Mouse (Mus musculus) lung, embryonic 14.5 days (tissue): ENCODE data around the gene Spon1. TPM values are rescaled to one million over a fixed set of nuclear protein-coding genes. Genes with fewer than 3 reads are reported as not detected.

Experiments
- ATAC-seq: fragments of 200-750 bp; cut with Nextera tagmentation; 2 replicates; pipeline ENCODE4 v1.8.0; 2017; ENCODE audit warnings: mild to moderate bottlenecking, moderate TSS enrichment, moderate library complexity; ENCODE audit not compliant: insufficient read depth
- DNase-seq: peaks from one replicate; pipeline ENCODE4 v3.0.0-alpha.2; 2015
- H3K27ac ChIP-seq: fragments of 300-500 bp; sonication (generic); 2 replicates; pipeline ENCODE4 v1.5.1; 2014; ENCODE audit warnings: low read depth, mild to moderate bottlenecking, moderate library complexity
- H3K27me3 ChIP-seq: fragments of 300-500 bp; sonication (generic); 2 replicates; pipeline ENCODE4 v1.6.1; 2014; ENCODE audit warnings: low read length, control low read depth; ENCODE audit not compliant: insufficient read depth
- H3K36me3 ChIP-seq: fragments of 300-500 bp; sonication (generic); 2 replicates; pipeline ENCODE4 v1.6.1; 2014; ENCODE audit warnings: control low read depth; ENCODE audit not compliant: insufficient read depth
- H3K4me1 ChIP-seq: fragments of 300-500 bp; sonication (generic); 2 replicates; pipeline ENCODE4 v1.6.1; 2014; ENCODE audit warnings: antibody characterized with exemption, control low read depth; ENCODE audit not compliant: insufficient read depth
- H3K4me2 ChIP-seq: fragments of 300-500 bp; sonication (generic); 2 replicates; pipeline ENCODE4 v1.6.1; 2014; ENCODE audit warnings: mild to moderate bottlenecking
- H3K4me3 ChIP-seq: fragments of 300-500 bp; sonication (generic); 2 replicates; pipeline ENCODE4 v1.5.1; 2014; ENCODE audit warnings: low read depth, low read length
- H3K9ac ChIP-seq: fragments of 300-500 bp; sonication (generic); 2 replicates; pipeline ENCODE4 v1.6.1; 2014
- H3K9me3 ChIP-seq: fragments of 300-500 bp; sonication (generic); 2 replicates; pipeline ENCODE4 v1.6.1; 2016; ENCODE audit warnings: low read depth, low read length, control low read depth
- CTCF ChIP-seq: IDR thresholded peaks from 2 replicates; pipeline ENCODE4 v1.5.1; 2016; ENCODE audit warnings: antibody characterized with exemption, low read depth
- WGBS: fragments of 180-500 bp; shearing (Covaris S2); extraction: QIAGEN DNeasy Blood & Tissue Kit; methylation state at CpG from one replicate; pipeline ENCODE4 v1.1.7; 2014; 5-methylcytosine and 5-hydroxymethylcytosine counted together
- polyA plus RNA-seq: library from polyadenylated mRNA; unstranded; fragments of >200 nt; fragmentation: Nextera tagmentation; extraction: Ambion mirVana; gene quantifications from 2 replicates; pipeline ENCODE4 v1.2.1, GENCODE M21; 2014

Spon1 gene
- polyA plus RNA-seq, 1 experiment from 2014 or later, result 2.5 TPM

DNA sequence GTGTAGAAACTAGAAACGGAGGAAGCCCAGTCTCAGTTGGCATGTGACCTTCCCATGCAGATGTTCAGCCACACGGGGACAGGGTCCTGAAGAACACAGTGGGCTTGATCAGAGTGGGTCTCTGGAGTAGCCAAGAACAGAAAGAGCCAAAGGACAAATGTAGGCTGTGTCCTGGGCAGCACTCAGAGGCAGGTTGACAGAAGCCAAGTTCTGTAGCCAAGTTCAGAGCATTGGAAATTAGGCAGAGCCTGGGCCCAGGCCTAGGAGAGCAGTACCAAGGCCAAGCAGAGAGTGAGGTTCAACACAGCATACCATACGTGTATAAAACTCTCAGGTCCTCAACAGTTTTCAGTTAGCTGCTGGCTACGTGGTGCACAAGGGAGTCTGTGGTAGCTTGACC is 153.7 kb downstream of the Spon1 start:
- ATAC-seq, result no peak
- no peaks in the 10 kb centered on the region for H3K36me3 ChIP-seq

DNA sequence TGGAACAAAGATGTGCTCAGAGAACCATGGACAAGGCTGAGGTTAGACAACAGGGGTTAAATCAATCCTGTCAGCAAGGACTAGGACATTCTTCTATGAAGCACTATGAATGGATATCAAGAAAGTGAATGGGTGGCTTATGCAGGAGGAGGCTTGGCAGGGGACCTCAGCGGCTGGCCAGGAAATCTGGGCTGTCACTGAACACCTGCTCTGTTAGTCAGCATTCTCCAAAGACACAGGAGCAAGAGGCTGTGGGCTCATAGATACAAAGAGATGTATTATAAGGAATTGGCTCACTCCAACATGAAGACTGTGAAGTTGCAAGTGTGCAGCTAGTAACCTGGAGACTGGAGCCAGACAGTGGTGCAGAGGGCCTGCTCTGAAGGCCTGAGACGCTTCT is 154.3 kb downstream of the Spon1 start:
- Histone ChIP-seq H3K4me1 (no peaks in the 10 kb centered on the region), H3K9ac (no peak overlapping the region), H3K9me3 (no peaks in the 10 kb centered on the region), H3K27me3 (no peaks in the 10 kb centered on the region), H3K27ac (no peak overlapping the region), H3K4me3 (no peak overlapping the region), H3K36me3 (no peaks in the 10 kb centered on the region), H3K4me2 (no peak overlapping the region)
- TF ChIP-seq CTCF, result no peak
- no peak for DNase-seq
- no peak for ATAC-seq
- 80% methylated on average over 2 of the region's 2 CpGs for WGBS

More for the DNA sequence above, 153.7 kb downstream of the Spon1 start:
- 72% methylated on average over 4 of the region's 4 CpGs for WGBS
- H3K27me3 ChIP-seq, result no peaks in the 10 kb centered on the region
- no peaks in the 10 kb centered on the region for H3K9me3 ChIP-seq
- no peaks in the 10 kb centered on the region for H3K4me1 ChIP-seq
- no peak overlapping the region for H3K4me3 ChIP-seq
- no peak overlapping the region for H3K9ac ChIP-seq
- TF ChIP-seq CTCF, result no peak
- H3K27ac ChIP-seq, result no peak overlapping the region
- DNase-seq, result no peak
- no peak overlapping the region for H3K4me2 ChIP-seq

DNA sequence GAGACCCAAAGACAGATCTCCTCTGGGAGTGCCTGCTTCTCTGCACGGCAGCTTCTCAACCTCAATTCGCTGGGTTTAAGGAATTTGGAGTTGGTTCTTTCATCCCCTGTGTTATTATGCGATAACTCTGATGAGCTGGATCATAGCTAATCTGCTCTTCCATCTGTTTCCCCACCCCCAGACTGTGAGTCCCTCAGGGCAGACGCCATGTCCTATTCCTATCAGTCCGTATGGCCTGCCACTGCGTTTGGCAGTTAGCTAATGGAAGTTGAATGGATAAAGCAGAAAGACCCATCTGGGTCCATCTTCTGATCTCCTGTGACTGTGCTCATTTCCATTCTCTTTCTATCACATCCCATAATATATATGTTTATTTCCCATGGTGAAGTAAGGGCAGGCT is 158.8 kb downstream of the Spon1 start:
- DNase-seq, result no peak
- no peaks in the 10 kb centered on the region for H3K9me3 ChIP-seq
- H3K36me3 ChIP-seq, result no peaks in the 10 kb centered on the region
- no peak overlapping the region for H3K27ac ChIP-seq
- no peak for ATAC-seq
- H3K4me1 ChIP-seq, result no peaks in the 10 kb centered on the region
- H3K4me2 ChIP-seq, result no peak overlapping the region
- WGBS, result 79% methylated on average over 6 of the region's 6 CpGs
- no peak for TF ChIP-seq CTCF
- no peak overlapping the region for H3K4me3 ChIP-seq
- no peak overlapping the region for H3K9ac ChIP-seq
- H3K27me3 ChIP-seq, result no peaks in the 10 kb centered on the region

- Histone ChIP-seq H3K4me1 (no peaks in the 10 kb centered on the region), H3K9me3 (no peaks in the 10 kb centered on the region), H3K36me3 (no peaks in the 10 kb centered on the region), H3K27ac (no peak overlapping the region), H3K27me3 (no peaks in the 10 kb centered on the region), H3K9ac (no peak overlapping the region), H3K4me2 (no peak overlapping the region), H3K4me3 (no peak overlapping the region)
- ATAC-seq, result no peak
- WGBS, result 71% methylated on average over 7 of the region's 7 CpGs
- no peak for TF ChIP-seq CTCF
- no peak for DNase-seq
Measured at GRCm38 (mm10) chr7:113950888-113951287, 185.1 kb downstream of the Spon1 start.

- Histone ChIP-seq H3K9ac (no peak overlapping the region), H3K4me2 (no peak overlapping the region), H3K4me1 (no peaks in the 10 kb centered on the region), H3K36me3 (no peaks in the 10 kb centered on the region), H3K9me3 (no peaks in the 10 kb centered on the region), H3K27me3 (no peaks in the 10 kb centered on the region), H3K4me3 (no peak overlapping the region), H3K27ac (no peak overlapping the region)
- DNase-seq (no peak), ATAC-seq (no peak)
- no peak for TF ChIP-seq CTCF
- 87% methylated on average over 2 of the region's 2 CpGs for WGBS
Measured at GRCm38 (mm10) chr7:113955431-113955830, 189.6 kb downstream of the Spon1 start.

DNA sequence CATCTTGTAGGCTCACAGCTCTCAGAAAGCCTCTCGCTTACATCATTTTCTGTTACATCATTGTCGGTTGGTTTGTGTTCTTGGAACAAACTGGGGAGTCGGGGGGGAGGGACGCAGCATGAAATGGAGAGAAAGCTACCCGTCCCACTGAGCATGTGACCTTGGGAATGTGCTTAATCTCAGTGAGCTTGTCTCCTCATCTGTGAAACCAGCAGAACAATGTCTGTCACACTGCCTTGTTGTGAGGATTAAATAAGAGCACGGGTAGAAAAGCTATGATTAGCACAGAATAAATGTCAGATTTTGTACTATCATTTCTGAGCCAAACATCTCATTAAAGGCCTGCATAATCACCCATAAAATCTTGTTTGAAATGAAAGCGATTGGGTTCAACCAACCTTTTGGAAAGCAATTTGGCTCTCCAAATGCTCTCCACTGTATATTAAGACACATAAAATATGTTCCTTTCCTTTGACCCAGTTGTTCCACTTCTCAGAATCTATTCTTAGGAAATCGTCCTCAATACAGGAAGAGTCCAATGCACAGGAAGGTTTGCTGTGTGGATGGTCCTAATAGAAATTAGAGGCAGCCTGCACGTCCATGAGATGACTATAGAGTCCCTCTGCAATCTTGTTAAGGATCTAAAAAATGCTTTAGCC is 195.2 kb downstream of the Spon1 start:
- H3K9ac ChIP-seq, result no peak overlapping the region
- no peaks in the 10 kb centered on the region for H3K4me1 ChIP-seq
- H3K27me3 ChIP-seq, result no peaks in the 10 kb centered on the region
- ATAC-seq (no peak), DNase-seq (no peak)
- no peak overlapping the region for H3K4me3 ChIP-seq
- no peak overlapping the region for H3K27ac ChIP-seq
- no peak for TF ChIP-seq CTCF
- H3K4me2 ChIP-seq, result no peak overlapping the region
- H3K36me3 ChIP-seq, result no peaks in the 10 kb centered on the region
- WGBS, result 67% methylated on average over 9 of the region's 9 CpGs
- H3K9me3 ChIP-seq, result no peaks in the 10 kb centered on the region

- Histone ChIP-seq H3K27me3 (no peaks in the 10 kb centered on the region), H3K36me3 (no peaks in the 10 kb centered on the region), H3K9ac (no peak overlapping the region), H3K4me3 (no peak overlapping the region), H3K4me1 (no peaks in the 10 kb centered on the region), H3K9me3 (no peaks in the 10 kb centered on the region), H3K4me2 (no peak overlapping the region), H3K27ac (no peak overlapping the region)
- no peak for ATAC-seq
- no peak for TF ChIP-seq CTCF
- 55% methylated on average over 3 of the region's 3 CpGs for WGBS
- no peak for DNase-seq
Measured at GRCm38 (mm10) chr7:113961500-113961895, 195.7 kb downstream of the Spon1 start.

GRCm38 (mm10) chr7:113962078-113962477 is 196.3 kb downstream of the Spon1 start:
- Histone ChIP-seq H3K36me3 (no peaks in the 10 kb centered on the region), H3K4me3 (no peak overlapping the region), H3K9ac (no peak overlapping the region), H3K9me3 (no peaks in the 10 kb centered on the region), H3K4me1 (no peaks in the 10 kb centered on the region), H3K4me2 (no peak overlapping the region), H3K27me3 (no peaks in the 10 kb centered on the region), H3K27ac (no peak overlapping the region)
- 66% methylated on average over 4 of the region's 4 CpGs for WGBS
- DNase-seq, result peak; percentile 15
- no peak for ATAC-seq
- TF ChIP-seq CTCF, result no peak
